Mouse (Mus musculus) testis, adult 2 months (tissue): ENCODE results near the gene Fbxl22.

Experiments used
- CTCF ChIP-seq: fragments of 200-500 bp; IDR thresholded peaks from 2 replicates; pipeline ENCODE4 v1.5.1; 2012; ENCODE audit warnings: low read depth, mild to moderate bottlenecking, inconsistent platforms, low read length, moderate library complexity; ENCODE audit not compliant: control insufficient read depth, insufficient read depth, insufficient replicate concordance
- POLR2A ChIP-seq: fragments of 200-500 bp; IDR thresholded peaks from 2 replicates; pipeline ENCODE4 v1.6.1; 2012; ENCODE audit warnings: low read depth, mild to moderate bottlenecking, inconsistent platforms, low read length, moderate library complexity; ENCODE audit not compliant: control insufficient read depth

- TF ChIP-seq CTCF (no peak), POLR2A (no peak)
These were observed 1.4 kb upstream of the Fbxl22 start for GRCm38 (mm10) chr9:66515680-66516210.
